Mouse (Mus musculus) embryo, embryonic 10.5 days (tissue): ENCODE results near the gene Doc2a.

Experiments
- DNase-seq: peaks from one replicate; pipeline ENCODE4 v3.0.0-alpha.2; 2015; ENCODE audit warnings: low spot score

Gene Doc2a

DNA sequence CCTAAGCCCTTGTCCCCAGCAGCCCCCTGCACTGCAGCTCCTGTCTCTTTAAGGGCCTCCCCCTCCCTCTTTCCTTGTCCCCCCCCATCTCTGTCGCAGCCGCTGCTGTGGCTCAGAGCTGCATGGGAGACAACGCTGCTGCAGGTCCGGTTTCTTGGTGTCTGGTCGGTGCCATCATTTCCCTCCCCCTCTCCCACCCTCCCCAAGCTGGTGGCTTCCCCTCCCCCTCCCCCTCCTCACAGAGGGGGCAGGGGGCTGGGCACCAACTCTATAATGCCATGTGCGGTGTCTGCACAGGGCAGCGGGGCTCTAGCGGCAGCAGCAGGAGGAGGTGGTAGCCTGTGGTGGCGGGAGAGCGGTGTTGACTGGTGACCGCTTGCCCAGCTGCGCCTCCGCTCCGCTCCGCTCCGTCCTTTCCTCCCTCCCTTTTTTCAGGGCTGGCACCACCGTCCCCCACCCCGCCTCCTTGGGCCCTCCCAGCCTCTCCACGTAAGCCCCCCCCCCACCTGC is 24.0 kb upstream of the Doc2a start:
- DNase-seq = peak; percentile 35

DNA sequence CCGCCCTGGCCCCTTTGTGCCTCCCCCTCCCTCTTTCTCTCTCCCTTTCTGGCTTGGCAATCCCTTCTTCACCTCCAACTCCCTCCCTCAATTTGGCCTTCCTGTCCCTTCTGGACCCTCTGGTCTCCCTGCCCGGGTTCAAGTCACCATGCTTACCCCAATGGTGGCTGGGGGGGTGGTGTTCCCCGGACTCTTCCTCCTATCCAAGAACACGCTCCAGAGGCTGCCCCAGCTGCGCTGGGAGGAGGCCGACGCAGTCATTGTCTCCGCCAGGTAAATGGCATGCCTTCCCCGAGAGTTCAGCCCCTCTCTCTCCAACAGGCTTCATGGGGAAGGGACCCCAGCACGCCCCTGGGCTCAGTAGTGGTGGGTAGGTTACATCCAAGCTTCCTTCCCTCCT is 23.3 kb upstream of the Doc2a start:
- no peak for DNase-seq

- DNase-seq = peak; percentile 66
These were observed 21.8 kb upstream of the Doc2a start for GRCm38 (mm10) chr7:126825403-126825802.

GRCm38 (mm10) chr7:126825952-126826351 is 21.3 kb upstream of the Doc2a start:
- no peak for DNase-seq

DNA sequence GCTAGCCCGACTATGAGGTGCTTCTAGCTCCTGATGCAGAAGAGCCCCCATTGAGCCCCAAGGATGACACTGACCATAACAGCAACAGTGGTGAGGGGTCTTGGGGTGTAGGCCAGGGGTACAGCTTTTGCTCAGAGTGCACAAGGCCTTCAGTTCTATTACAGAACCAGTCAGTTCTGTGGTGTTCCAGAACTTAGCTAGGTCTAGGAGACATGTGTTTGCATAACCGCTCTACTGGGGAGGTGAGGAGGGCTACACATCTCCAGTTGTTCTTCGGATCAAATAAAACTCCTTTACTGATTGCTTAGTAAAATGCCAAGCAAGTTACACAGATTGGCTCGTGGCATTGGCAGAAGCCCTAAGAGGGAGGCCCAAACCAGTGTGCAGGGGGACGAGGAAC is 15.7 kb upstream of the Doc2a start, which contains the start of gene 4930451I11Rik:
4930451I11Rik (minus strand) TSS at position 101 of the 400 bp plus-strand sequence.
- no peak for DNase-seq

DNA sequence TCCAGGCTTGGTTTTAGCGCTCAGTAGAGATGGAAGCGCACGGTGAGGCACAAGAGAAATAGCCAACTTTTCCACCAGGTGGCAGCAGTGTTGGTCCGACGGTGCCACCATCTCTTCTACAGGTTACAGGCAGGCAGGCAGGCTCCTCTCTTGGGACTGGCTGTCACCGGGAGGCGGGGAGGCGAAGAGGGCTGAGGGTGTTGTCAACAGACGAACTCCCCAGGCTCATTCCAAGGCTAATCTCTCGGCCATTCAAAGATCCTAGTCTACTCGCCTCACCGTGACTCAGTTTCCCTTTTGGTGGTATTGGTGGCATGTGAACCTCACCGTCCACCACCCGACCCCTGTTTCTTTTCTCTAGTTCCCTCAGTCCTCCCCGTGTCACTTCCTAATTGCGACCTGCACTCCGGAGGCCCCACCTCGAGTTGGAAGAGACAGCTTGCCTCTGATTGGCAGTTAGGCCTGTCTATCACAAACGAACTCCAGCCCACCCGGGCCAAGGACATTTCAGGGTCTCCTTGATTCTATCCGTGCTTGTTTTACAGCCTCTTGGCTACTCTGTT is 15.1 kb upstream of the Doc2a start:
- peak; percentile 90 for DNase-seq

DNA sequence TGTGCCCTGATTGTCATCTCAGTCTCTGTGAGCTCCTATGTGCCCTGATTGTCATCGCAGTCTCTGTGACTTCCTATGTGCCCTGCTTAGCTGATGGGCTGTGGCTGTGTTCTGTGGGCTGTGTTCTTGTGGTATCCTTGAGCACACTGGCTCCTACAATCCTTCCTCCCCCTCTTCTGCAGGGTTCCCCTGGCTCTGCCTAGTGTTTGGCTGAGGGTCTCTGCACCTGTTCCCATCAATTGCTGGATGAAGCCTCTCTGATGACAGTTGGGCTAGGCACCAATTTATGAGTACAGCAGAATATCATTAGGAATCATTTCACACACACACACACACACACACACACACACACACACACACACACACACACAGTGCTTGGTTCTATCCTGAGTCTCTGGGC is 13.9 kb upstream of the Doc2a start:
- DNase-seq = no peak

- no peak for DNase-seq
These were observed 3.9 kb upstream of the Doc2a start for GRCm38 (mm10) chr7:126843276-126843675.

DNA sequence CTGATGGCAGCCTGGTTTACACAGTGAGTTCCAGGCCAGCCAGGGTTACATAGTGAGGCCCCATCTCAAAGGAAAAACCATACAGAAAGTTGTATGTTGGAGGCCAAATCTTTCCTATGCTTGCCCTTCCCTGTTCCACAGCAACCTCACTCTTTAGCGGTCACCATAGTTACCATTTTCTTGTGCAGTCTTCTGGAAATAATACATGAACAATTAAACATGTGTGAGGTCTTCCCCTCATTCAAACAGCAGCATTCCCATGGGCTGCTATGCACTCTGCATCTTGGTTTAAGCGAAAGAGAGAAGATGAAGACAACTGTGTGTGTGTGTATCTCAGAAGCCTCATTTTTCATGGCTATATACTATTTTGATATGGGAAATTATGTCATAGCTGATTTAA is 1.7 kb upstream of the Doc2a start:
- peak; percentile 61 for DNase-seq

DNA sequence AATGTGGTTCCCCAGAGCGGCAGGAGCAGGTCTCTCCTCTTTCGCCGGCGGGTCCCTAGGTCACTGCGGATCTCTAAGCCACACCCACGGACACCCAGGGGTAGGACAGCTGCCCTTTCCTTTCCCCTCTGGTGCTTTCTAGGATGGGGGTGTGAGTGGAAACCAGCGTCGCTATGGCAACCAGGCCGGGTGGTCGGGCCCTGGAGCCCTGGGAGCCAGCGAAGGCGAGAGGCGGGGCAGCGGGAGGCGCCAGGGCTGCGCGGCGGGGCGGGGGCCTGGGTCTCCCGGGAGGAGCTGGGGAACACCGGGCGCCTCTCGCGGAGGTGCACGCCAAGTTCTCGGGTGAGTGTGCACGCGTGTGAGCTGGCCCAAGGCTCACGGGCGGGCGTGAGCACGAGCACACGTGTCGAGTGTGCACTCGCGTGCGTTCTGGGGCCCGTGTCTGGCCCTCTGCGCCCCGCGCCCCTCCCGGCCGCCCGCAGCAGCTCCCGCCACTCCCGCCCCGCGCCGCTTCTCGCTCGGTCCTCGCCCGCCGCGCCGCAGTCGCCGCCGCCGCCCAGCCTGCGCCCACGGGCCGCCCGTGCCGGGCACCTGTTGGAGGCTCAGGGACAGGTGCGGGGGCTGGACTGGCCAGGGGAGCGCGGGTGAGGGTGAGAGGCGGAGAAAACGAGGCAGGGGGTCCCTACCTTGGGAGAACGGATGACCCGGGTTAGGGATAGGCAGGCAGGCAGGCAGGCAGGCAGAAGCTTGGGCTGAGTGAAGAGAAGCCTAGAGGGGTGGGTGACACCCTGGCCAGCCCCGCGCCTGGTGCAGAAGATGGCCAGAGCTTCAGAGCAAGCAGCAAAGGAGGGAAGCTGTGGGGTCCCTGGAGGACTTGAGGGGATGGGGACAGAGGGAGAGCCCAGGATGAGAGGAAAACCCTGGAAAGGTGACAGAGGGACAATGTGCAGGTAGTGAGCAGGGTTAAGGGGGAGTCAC is 494 bp downstream of the Doc2a start:
- peak; percentile 81 for DNase-seq

- DNase-seq = no peak
These were observed 1.6 kb downstream of the Doc2a start for GRCm38 (mm10) chr7:126848794-126849193.

DNA sequence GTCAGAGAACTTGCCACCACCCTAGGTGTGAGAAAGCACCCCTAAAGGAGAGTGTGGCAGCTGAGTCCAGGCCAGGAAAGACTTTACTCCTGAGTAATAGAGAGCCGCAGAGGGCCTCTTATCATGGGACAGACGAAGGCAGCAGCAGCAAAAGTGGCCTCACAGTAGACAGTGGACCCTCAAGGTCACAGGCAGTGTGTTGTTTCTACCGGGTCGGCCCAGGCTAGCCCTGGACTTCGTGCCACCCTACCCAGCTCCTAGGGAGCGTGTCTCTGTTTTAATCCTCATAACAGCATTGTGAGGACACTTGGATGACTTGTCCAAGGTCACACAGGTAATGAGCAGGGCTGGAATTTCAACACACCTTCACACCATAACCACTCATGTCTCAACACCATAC is 2.9 kb downstream of the Doc2a start:
- DNase-seq = no peak

DNA sequence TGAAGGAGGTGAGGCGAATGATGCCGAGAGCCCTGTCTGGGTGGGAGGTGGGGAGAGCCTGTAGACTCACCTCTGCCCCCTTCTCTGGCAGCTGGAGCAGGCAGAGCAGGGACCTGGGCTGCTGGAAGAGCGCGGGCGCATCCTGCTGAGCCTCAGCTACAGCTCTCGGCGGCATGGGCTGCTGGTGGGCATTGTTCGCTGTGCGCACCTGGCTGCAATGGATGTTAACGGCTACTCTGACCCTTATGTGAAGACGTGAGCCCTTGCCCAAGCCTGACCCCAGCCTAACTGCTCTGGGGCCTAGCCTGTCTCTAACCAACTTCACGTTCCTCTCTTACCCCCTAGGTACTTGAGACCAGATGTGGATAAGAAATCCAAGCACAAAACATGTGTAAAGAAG is 4.0 kb downstream of the Doc2a start:
- no peak for DNase-seq

- no peak for DNase-seq
These were observed 6.2 kb downstream of the Doc2a start for GRCm38 (mm10) chr7:126853454-126853853.

- DNase-seq = no peak
These were observed 8.4 kb downstream of the Doc2a start for GRCm38 (mm10) chr7:126855641-126856040.

DNA sequence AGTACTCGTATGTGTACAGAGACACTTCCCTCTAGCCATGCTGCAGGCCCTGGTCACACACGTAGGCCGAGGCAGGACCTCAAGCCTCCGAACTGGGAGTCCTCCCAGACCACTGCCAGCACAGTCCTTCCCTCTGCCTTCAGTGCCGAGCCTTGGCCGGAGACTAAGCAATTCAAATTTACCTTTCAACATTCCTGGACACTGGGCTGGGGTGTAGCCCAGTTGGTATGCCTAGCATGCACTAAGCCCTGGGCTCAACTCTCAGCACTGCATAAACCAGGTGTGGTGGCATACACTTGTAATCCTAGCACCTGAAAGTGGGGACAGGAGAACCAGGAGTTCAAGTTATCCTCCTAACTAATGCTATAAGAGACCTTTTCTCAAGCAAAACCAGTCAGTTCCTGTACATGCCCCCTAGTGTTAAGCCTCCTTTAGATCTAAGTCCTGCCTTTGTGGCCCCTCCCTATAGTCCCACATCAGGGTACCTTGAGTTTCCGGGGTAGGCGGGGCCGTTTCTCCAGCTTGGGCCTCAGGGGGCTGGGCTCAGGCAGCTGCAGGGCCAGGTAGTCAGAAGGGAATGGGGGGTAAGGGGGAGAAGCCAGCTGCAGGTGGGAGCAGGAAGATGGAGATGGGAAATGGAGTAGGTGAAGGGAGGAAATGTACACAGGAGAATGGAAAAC is 9.7 kb downstream of the Doc2a start:
- no peak for DNase-seq

DNA sequence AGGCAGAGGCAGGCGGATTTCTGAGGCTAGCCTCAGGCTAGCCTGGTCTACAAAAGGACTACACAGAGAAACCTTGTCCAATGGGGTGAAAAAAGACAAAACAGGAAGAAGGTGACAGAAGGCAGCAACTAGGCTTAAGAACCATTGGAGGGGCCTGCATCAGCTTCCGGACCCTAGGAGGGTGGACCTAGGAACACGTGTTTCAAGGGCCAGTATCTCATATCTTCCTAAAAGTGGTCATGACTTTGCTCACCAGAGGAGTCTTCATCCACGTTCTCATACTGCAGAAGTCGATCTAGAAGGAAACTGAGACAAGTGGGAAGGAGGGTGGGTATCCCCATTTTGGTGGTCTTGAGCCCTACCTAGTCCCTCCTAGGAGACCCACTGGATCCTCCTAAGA is 13.8 kb downstream of the Doc2a start:
- DNase-seq = no peak

GRCm38 (mm10) chr7:126861429-126862130 is 14.4 kb downstream of the Doc2a start, which contains the start of gene Hirip3:
Hirip3 (plus strand) TSS chr7:126861972.
- DNase-seq = peak; percentile 99

DNA sequence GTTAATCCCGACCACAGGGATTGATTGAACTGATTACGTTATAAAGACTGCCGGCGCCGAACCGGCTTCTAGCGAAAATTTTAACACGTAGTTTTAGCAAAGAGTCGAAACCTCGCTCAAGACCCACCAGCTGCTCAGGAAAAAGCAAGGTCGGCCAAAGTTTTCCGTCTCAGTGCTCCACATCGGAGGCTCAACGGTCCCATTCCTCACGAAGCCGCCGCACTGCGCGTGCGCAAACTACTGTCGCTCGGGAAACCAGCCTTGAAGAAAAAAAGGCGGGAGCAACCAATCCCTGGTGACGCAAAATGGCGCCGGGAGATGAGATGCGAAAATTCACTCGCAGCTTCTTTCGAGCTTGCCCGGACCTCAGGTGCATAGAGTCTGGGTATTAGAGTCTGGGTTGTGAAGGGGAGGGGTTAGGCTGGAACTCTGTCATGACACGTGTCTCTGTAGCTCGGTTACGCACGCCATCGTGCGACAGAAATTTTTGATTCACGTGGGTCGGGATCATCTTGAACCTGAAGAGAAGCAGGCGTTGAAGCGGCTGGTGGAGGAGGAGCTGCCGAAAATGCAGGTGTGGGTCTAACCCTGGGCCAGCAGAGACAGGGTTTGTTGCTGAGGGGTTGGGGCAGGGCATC is 15.1 kb downstream of the Doc2a start, which contains the start of gene Ino80e:
Ino80e (minus strand) TSS at position 231 of the 638 bp plus-strand sequence.
- peak; percentile 99 for DNase-seq

GRCm38 (mm10) chr7:126863791-126864190 is 16.6 kb downstream of the Doc2a start:
- DNase-seq = no peak

DNA sequence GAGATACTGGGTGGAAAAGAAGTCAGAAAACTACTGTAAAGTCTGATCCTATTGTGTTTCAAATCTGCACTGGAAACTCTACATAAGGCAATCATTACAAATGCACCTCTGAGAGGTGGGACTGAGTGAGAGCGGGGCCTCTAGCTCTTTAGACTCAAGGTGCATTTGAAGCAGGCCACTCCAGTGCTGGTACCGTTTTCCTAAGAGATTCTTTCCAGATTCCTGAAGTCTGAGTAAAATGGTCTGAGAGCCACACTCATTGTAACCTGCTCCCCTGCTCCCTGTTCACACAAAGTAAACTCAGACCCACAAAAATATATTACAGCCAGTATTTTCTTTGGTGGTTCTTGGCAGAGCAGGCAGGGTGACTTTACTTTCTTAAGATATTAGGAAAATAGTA is 20.3 kb downstream of the Doc2a start:
- DNase-seq = no peak
